Mouse (Mus musculus) liver, embryonic 14.5 days (tissue): ENCODE data around the gene Hoxb3.

Experiments used
- CTCF ChIP-seq: IDR thresholded peaks from 2 replicates; pipeline ENCODE4 v1.5.1; 2016; ENCODE audit warnings: antibody characterized with exemption, low read depth, control low read depth
- EP300 ChIP-seq: IDR thresholded peaks from 2 replicates; pipeline ENCODE4 v1.6.1; 2016; ENCODE audit warnings: antibody characterized with exemption, low read depth

DNA sequence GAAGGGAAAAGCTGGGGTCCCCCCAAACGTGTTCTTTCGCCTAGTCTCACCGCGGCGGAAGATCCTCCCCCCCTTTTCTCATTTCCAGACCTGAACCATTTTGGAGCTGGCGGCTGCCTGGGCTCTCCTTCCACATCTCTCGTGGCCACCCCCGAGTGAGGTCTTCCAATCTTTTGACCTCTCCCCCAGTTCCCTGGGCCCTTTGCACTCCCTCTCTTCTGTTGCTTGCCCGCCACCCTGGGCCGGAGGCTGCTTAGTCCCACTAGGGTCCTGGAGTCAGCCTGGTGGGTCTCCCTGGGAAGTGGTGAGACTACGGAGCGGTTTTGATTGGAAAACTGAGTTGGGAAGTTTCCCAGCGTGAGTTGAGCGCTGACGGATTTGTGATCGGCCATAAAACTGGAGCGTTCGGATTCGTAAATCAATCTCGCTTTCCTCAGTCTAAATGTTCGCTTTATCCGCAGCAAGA, 2.7 kb downstream of the Hoxb3 start:
- TF ChIP-seq CTCF (no peak), EP300 (no peak)
